In genomic region chr2:103275316-103275960, GRCm38 (mm10) we compare ENCODE assay signal across 29 mouse cellular contexts. TPM values are rescaled to one million over a fixed set of nuclear protein-coding genes. Genes with fewer than 3 reads are reported as not detected.
"Had no signal": no experiment of that assay in that cellular context is flagged by ENCODE, and none has a peak within 500 bp of the region (broad histone marks: within the 10 kb centered on the region; RNA-seq: fewer than 3 reads in every experiment).

No protein-coding gene starts in this region.

- H3K4me1 ChIP-seq: hindbrain, embryonic 13.5 days; hindbrain, embryonic 15.5 days; limb, embryonic 12.5 days; liver, embryonic 13.5 days; liver, embryonic 15.5 days had no signal

- H3K27me3 ChIP-seq: heart, embryonic 13.5 days; heart, embryonic 15.5 days; hindbrain, embryonic 13.5 days; hindbrain, embryonic 15.5 days; kidney, embryonic 15.5 days; limb, embryonic 12.5 days; liver, embryonic 13.5 days; liver, embryonic 15.5 days had no signal

- H3K27ac ChIP-seq: heart, embryonic 13.5 days; heart, embryonic 15.5 days; hindbrain, embryonic 13.5 days; hindbrain, embryonic 15.5 days; hindbrain, postnatal 0 days; kidney, embryonic 15.5 days; kidney, postnatal 0 days; limb, embryonic 12.5 days; liver, embryonic 13.5 days; liver, embryonic 15.5 days had no signal

- DNase-seq: gastrocnemius, postnatal 14 days; gastrocnemius, postnatal 36 days; heart, postnatal 14 days; heart, postnatal 36 days; kidney, adult 11 months; kidney, adult 2 months; kidney, adult 9 months; kidney, postnatal 14 days; kidney, postnatal 36 days; layer of hippocampus, postnatal 36 days; left cerebral cortex, postnatal 4 days; liver; liver, embryonic 13.5 days had no signal

- H3K9me3 ChIP-seq: heart, embryonic 13.5 days; heart, embryonic 15.5 days; hindbrain, embryonic 13.5 days; hindbrain, embryonic 15.5 days; kidney, embryonic 15.5 days; limb, embryonic 12.5 days; liver, embryonic 13.5 days; liver, embryonic 15.5 days had no signal

- H3K9ac ChIP-seq: heart, embryonic 13.5 days; heart, embryonic 15.5 days; hindbrain, embryonic 13.5 days; hindbrain, embryonic 15.5 days; kidney, embryonic 15.5 days; limb, embryonic 12.5 days; liver, embryonic 13.5 days; liver, embryonic 15.5 days had no signal

- H3K4me3 ChIP-seq: heart, embryonic 13.5 days; heart, embryonic 15.5 days; hindbrain, embryonic 13.5 days; hindbrain, embryonic 15.5 days; kidney, embryonic 15.5 days; limb, embryonic 12.5 days; liver, embryonic 13.5 days; liver, embryonic 15.5 days had no signal

- H3K36me3 ChIP-seq: heart, embryonic 13.5 days; heart, embryonic 15.5 days; hindbrain, embryonic 13.5 days; hindbrain, embryonic 15.5 days; kidney, embryonic 15.5 days; limb, embryonic 12.5 days; liver, embryonic 13.5 days; liver, embryonic 15.5 days had no signal

RNA-seq across cellular contexts. Expression of gene Ehf, which starts 27.6 kb away (rescaled TPM):
- total RNA-seq: gastrocnemius, adult 8-10 months; gastrocnemius, postnatal 14 days; heart, postnatal 36 days; hindbrain, postnatal 0 days; layer of hippocampus, adult 18-20 months; layer of hippocampus, adult 8-10 months; layer of hippocampus, postnatal 14 days; layer of hippocampus, postnatal 36 days; left cerebral cortex, adult 8-10 months; left cerebral cortex, postnatal 4 days had no signal
- polyA plus RNA-seq: heart, postnatal 0 days; hindbrain, embryonic 11.5 days had no signal
